Mouse (Mus musculus) retina, embryonic 14.5 days (tissue): ENCODE results near the gene Sowaha.

ENCODE experiments used
- DNase-seq: peaks from one replicate; pipeline ENCODE4 v3.0.0-alpha.2; 2015; ENCODE audit warnings: low spot score

Gene Sowaha

GRCm38 (mm10) chr11:53472709-53473108, 7.4 kb downstream of the Sowaha start:
- DNase-seq, result no peak

GRCm38 (mm10) chr11:53469968-53470695, 9.9 kb downstream of the Sowaha start, which contains the start of gene Gm9837:
Gene Gm9837 (minus strand): TSS chr11:53470479.
- DNase-seq, result peak; percentile 96

- no peak for DNase-seq
Observed at GRCm38 (mm10) chr11:53469294-53469967, 10.6 kb downstream of the Sowaha start.

GRCm38 (mm10) chr11:53466231-53466971, 13.7 kb downstream of the Sowaha start:
- peak; percentile 91 for DNase-seq

- DNase-seq, result peak; percentile 62
Observed at GRCm38 (mm10) chr11:53463551-53464424, 16.3 kb downstream of the Sowaha start.

GRCm38 (mm10) chr11:53461727-53462126, 18.3 kb downstream of the Sowaha start:
- DNase-seq, result no peak

GRCm38 (mm10) chr11:53460192-53460591, 19.9 kb downstream of the Sowaha start:
- no peak for DNase-seq

- no peak for DNase-seq
Observed at GRCm38 (mm10) chr11:53458996-53459395, 21.1 kb downstream of the Sowaha start.

GRCm38 (mm10) chr11:53457372-53457954, 22.6 kb downstream of the Sowaha start:
- no peak for DNase-seq

GRCm38 (mm10) chr11:53456474-53457371, 23.4 kb downstream of the Sowaha start, which contains the start of the genes Gm10447 and Shroom1:
Gene Gm10447 (minus strand): TSS chr11:53457110.
Gene Shroom1 (plus strand): TSS chr11:53457205.
- DNase-seq, result peak; percentile 67

GRCm38 (mm10) chr11:53453031-53453430, 27.0 kb downstream of the Sowaha start:
- no peak for DNase-seq

- DNase-seq, result no peak
Observed at GRCm38 (mm10) chr11:53452396-53452795, 27.7 kb downstream of the Sowaha start.

- no peak for DNase-seq
Observed at GRCm38 (mm10) chr11:53451361-53451760, 28.7 kb downstream of the Sowaha start.

- DNase-seq, result no peak
Observed at GRCm38 (mm10) chr11:53450070-53450705, 29.9 kb downstream of the Sowaha start.

GRCm38 (mm10) chr11:53448529-53448928, 31.5 kb downstream of the Sowaha start:
- no peak for DNase-seq

GRCm38 (mm10) chr11:53447996-53448395, 32.1 kb downstream of the Sowaha start:
- no peak for DNase-seq

- no peak for DNase-seq
Observed at GRCm38 (mm10) chr11:53446183-53446582, 33.9 kb downstream of the Sowaha start.

GRCm38 (mm10) chr11:53445562-53445961, 34.5 kb downstream of the Sowaha start:
- DNase-seq, result no peak

- DNase-seq, result no peak
Observed at GRCm38 (mm10) chr11:53443861-53444260, 36.2 kb downstream of the Sowaha start.

GRCm38 (mm10) chr11:53441921-53442320, 38.2 kb downstream of the Sowaha start:
- DNase-seq, result no peak
